Mouse (Mus musculus) ES-E14 (cell line): ENCODE data around the gene Gm3099. TPM values are rescaled to one million over a fixed set of nuclear protein-coding genes. Genes with fewer than 3 reads are reported as not detected.
"Not testable (repeated sequence)": the region's sequence is repeated elsewhere in the genome, so short reads cannot be mapped to it uniquely, and the experiment has no call there.

ENCODE experiments used
- DNase-seq: peaks from one replicate; pipeline ENCODE4 v3.0.0-alpha.2; 2013; ENCODE audit warnings: low read depth, low spot score
- H3K27ac ChIP-seq: 2 replicates; pipeline ENCODE4 v1.5.1; 2012; ENCODE audit warnings: low read depth, mild to moderate bottlenecking, low read length, moderate library complexity, mixed read lengths; ENCODE audit not compliant: poor library complexity, insufficient read depth, severe bottlenecking
- H3K36me3 ChIP-seq: 2 replicates; pipeline ENCODE4 v1.6.1; 2012; ENCODE audit warnings: mild to moderate bottlenecking, low read length, moderate library complexity, mixed read lengths; ENCODE audit not compliant: control insufficient read depth, poor library complexity, insufficient read depth, severe bottlenecking
- H3K4me1 ChIP-seq, 2 experiments: fragments of 150-350 bp in 1 of 2; sonication (generic) in 1 of 2; 2 replicates each; pipeline ENCODE4 v1.6.1; 2012; ENCODE audit warnings: low read length in 2 of 2, mild to moderate bottlenecking in 1 of 2, mixed read lengths in 1 of 2; ENCODE audit not compliant: control insufficient read depth in 2 of 2, insufficient read depth in 2 of 2, poor library complexity in 1 of 2
- H3K4me3 ChIP-seq, 2 experiments: fragments of 150-350 bp in 1 of 2; sonication (generic) in 1 of 2; 2 replicates each; pipeline ENCODE4 v1.5.1; 2012; ENCODE audit warnings: low read length in 2 of 2, low read depth in 1 of 2, mild to moderate bottlenecking in 1 of 2, mixed read lengths in 1 of 2; ENCODE audit not compliant: insufficient read depth in 1 of 2, poor library complexity in 1 of 2, severe bottlenecking in 1 of 2
- H3K9ac ChIP-seq: 2 replicates; pipeline ENCODE4 v1.6.1; 2012; ENCODE audit warnings: low read depth, mild to moderate bottlenecking, low read length, mixed read lengths; ENCODE audit not compliant: poor library complexity, insufficient read depth, severe bottlenecking
- H3K9me3 ChIP-seq: fragments of 150-350 bp; sonication (generic); 2 replicates; pipeline ENCODE4 v1.6.1; 2012; ENCODE audit warnings: low read depth, mild to moderate bottlenecking, low read length; ENCODE audit not compliant: control insufficient read depth, insufficient read depth
- in situ Hi-C, 2 experiments: fragments of 600-800 bp; cut with MboI; formaldehyde crosslinking; loops; one replicate each; pipeline ENCODE4 v1.15.1; 2025; ENCODE audit warnings: low sequenced_read_pairs in 2 of 2, inconsistent platforms in 1 of 2; ENCODE audit not compliant: unreplicated experiment in 2 of 2
- total RNA-seq: library from RNA; depleted of rRNA; stranded (reverse); fragments of 300-350 nt; gene quantifications from 2 replicates; pipeline ENCODE4 v1.2.3, GENCODE M21; 2012; rRNA removed

Gm3099 gene
- not detected in 2 replicates for total RNA-seq

- H3K36me3 ChIP-seq, H3K4me3 ChIP-seq, in situ Hi-C loops, H3K27ac ChIP-seq, H3K9ac ChIP-seq, H3K4me1 ChIP-seq, H3K9me3 ChIP-seq, DNase-seq: not testable (repeated sequence)
These were observed at the start of gene Gm3099 for GRCm38 (mm10) chr14:3998094-3998493. Gene Gm3099 (plus strand): TSS chr14:3998394.

GRCm38 (mm10) chr14:3963247-3963646, 34.9 kb upstream of the Gm3099 start, which contains the start of gene Gm3095:
Gene Gm3095 (plus strand): TSS chr14:3963547.
- in situ Hi-C loops, H3K27ac ChIP-seq, DNase-seq, H3K36me3 ChIP-seq, H3K4me3 ChIP-seq, H3K9me3 ChIP-seq, H3K4me1 ChIP-seq, H3K9ac ChIP-seq: not testable (repeated sequence)

- H3K4me3 ChIP-seq, H3K27ac ChIP-seq, H3K9ac ChIP-seq, H3K9me3 ChIP-seq, H3K4me1 ChIP-seq, H3K36me3 ChIP-seq, in situ Hi-C loops, DNase-seq: not testable (repeated sequence)
These were observed 25.4 kb downstream of the Gm3099 start, which contains the start of gene Gm5796 for GRCm38 (mm10) chr14:4023641-4024040. Gene Gm5796 (plus strand): TSS chr14:4023941.

Other genes starting within 250 kb of the Gm3099 start
- gene Gm3002, start 188.3 kb upstream of the Gm3099 start, total RNA-seq: 1.5 and 1.7 TPM in 2 replicates
- gene Gm3033, start 152.1 kb upstream of the Gm3099 start, total RNA-seq: not detected in 2 replicates
- gene Gm2916, start 114.2 kb upstream of the Gm3099 start, total RNA-seq: not detected in 2 replicates
- not detected in 2 replicates for gene Gm3029, start 66.6 kb upstream of the Gm3099 start, total RNA-seq
- 0.58 TPM in 1 of 2 replicates, not detected in the other for gene Gm3095, start 34.8 kb upstream of the Gm3099 start, total RNA-seq
- 1.4 TPM in 2 replicates for gene Gm5796, start 25.5 kb downstream of the Gm3099 start, total RNA-seq
- gene Gm3115, start 85.7 kb downstream of the Gm3099 start, total RNA-seq: not detected in 2 replicates
- gene Gm8108, start 112.1 kb downstream of the Gm3099 start, total RNA-seq: 1.2 and 1.7 TPM in 2 replicates
- gene Gm3127, start 166.6 kb downstream of the Gm3099 start, total RNA-seq: not detected in 2 replicates
- 10.1 and 12.4 TPM in 2 replicates for gene Gm2974, start 184.2 kb downstream of the Gm3099 start, total RNA-seq